Mouse (Mus musculus) MEL (cell line): ENCODE results near the gene Rab44. TPM values are rescaled to one million over a fixed set of nuclear protein-coding genes. Genes with fewer than 3 reads are reported as not detected.
A peak's percentile ranks its signal among the peaks of the same experiment; 100 is the strongest.

Source experiments
- DNase-seq: peaks from one replicate; pipeline ENCODE4 v3.0.0; 2011; ENCODE audit warnings: low read depth, low spot score
- H3K27ac ChIP-seq: 2 replicates; pipeline ENCODE4 v1.5.1; 2012; ENCODE audit warnings: low read depth, mild to moderate bottlenecking, control low read depth, low read length, moderate library complexity; ENCODE audit not compliant: control insufficient read depth
- H3K27me3 ChIP-seq, 2 experiments: fragments of 150-350 bp in 1 of 2; sonication (generic) in 1 of 2; 2 replicates each; pipeline ENCODE4 v1.6.1; 2012; ENCODE audit warnings: low read length in 2 of 2, mild to moderate bottlenecking in 2 of 2, improper control_type of control experiment in 1 of 2, moderate library complexity in 1 of 2; ENCODE audit not compliant: insufficient read depth in 2 of 2, control insufficient read depth in 1 of 2
- H3K36me3 ChIP-seq, 2 experiments: 2 replicates each; pipeline ENCODE4 v1.6.1; 2012 to 2014; ENCODE audit warnings: low read length in 2 of 2, improper control_type of control experiment in 1 of 2, inconsistent platforms in 1 of 2, mild to moderate bottlenecking in 1 of 2; ENCODE audit not compliant: insufficient read depth in 2 of 2, control insufficient read depth in 1 of 2
- H3K4me1 ChIP-seq, 2 experiments: fragments of 150-350 bp in 1 of 2; sonication (generic) in 1 of 2; 2 replicates each; pipeline ENCODE4 v1.6.1; 2012; ENCODE audit warnings: low read length in 2 of 2, improper control_type of control experiment in 1 of 2, mild to moderate bottlenecking in 1 of 2; ENCODE audit not compliant: insufficient read depth in 2 of 2, control insufficient read depth in 1 of 2
- H3K4me3 ChIP-seq, 2 experiments: fragments of 150-350 bp in 1 of 2; sonication (generic) in 1 of 2; 2 replicates each; pipeline ENCODE4 v1.5.1; 2012; ENCODE audit warnings: low read depth in 2 of 2, low read length in 2 of 2, mild to moderate bottlenecking in 2 of 2, moderate library complexity in 2 of 2, control low read depth in 1 of 2, improper control_type of control experiment in 1 of 2; ENCODE audit not compliant: control insufficient read depth in 1 of 2, insufficient read depth in 1 of 2
- H3K79me2 ChIP-seq: 2 replicates; pipeline ENCODE4 v1.6.1; 2012; ENCODE audit warnings: mild to moderate bottlenecking, low read length, moderate library complexity; ENCODE audit not compliant: control insufficient read depth, poor library complexity, insufficient read depth
- H3K9ac ChIP-seq: 2 replicates; pipeline ENCODE4 v1.6.1; 2012; ENCODE audit warnings: low read depth, mild to moderate bottlenecking, control low read depth, low read length, moderate library complexity; ENCODE audit not compliant: control insufficient read depth, poor library complexity, severe bottlenecking
- H3K9me3 ChIP-seq: fragments of 150-350 bp; sonication (generic); replicated peaks from 2 replicates; pipeline ENCODE4 v1.6.1; 2012; ENCODE audit warnings: mild to moderate bottlenecking, low read length, improper control_type of control experiment, moderate library complexity; ENCODE audit not compliant: insufficient read depth
- BHLHE40 ChIP-seq: IDR thresholded peaks from 2 replicates; pipeline ENCODE4 v1.6.1; 2012; ENCODE audit warnings: low read depth, mild to moderate bottlenecking, inconsistent platforms, low read length, improper control_type of control experiment, borderline replicate concordance
- CHD1 ChIP-seq: IDR thresholded peaks from 2 replicates; pipeline ENCODE4 v1.6.1; 2012; ENCODE audit warnings: low read depth, mild to moderate bottlenecking, inconsistent platforms, low read length, improper control_type of control experiment
- CHD2 ChIP-seq: IDR thresholded peaks from 2 replicates; pipeline ENCODE4 v1.6.1; 2011; ENCODE audit warnings: low read length, improper control_type of control experiment
- CTCF ChIP-seq, 3 experiments: IDR thresholded peaks in 2 of 3; conservative IDR thresholded peaks in 1 of 3; 2 replicates each; pipeline ENCODE4 v1.5.1; 2011 to 2012; ENCODE audit warnings: low read length in 3 of 3, low read depth in 2 of 3, mild to moderate bottlenecking in 2 of 3, improper control_type of control experiment in 1 of 3, inconsistent platforms in 1 of 3, mixed read lengths in 1 of 3, moderate library complexity in 1 of 3; ENCODE audit not compliant: control insufficient read depth in 1 of 3, insufficient read depth in 1 of 3, poor library complexity in 1 of 3, severe bottlenecking in 1 of 3
- E2F4 ChIP-seq: IDR thresholded peaks from 2 replicates; pipeline ENCODE4 v1.6.1; 2011; ENCODE audit warnings: low read depth, low read length, improper control_type of control experiment, borderline replicate concordance
- ELF1 ChIP-seq: IDR thresholded peaks from 2 replicates; pipeline ENCODE4 v1.6.1; 2014; ENCODE audit warnings: low read depth, mild to moderate bottlenecking, inconsistent platforms, low read length, improper control_type of control experiment, moderate library complexity
- EP300 ChIP-seq, 2 experiments: IDR thresholded peaks; 2 replicates each; pipeline ENCODE4 v1.6.1; 2011; ENCODE audit warnings: improper control_type of control experiment in 2 of 2, low read length in 2 of 2, low read depth in 1 of 2, mild to moderate bottlenecking in 1 of 2
- ETS1 ChIP-seq: IDR thresholded peaks from 2 replicates; pipeline ENCODE4 v1.6.1; 2012; ENCODE audit warnings: low read depth, mild to moderate bottlenecking, inconsistent platforms, low read length, improper control_type of control experiment, moderate library complexity
- GABPA ChIP-seq: IDR thresholded peaks from 2 replicates; pipeline ENCODE4 v1.6.1; 2012; ENCODE audit warnings: low read depth, mild to moderate bottlenecking, inconsistent platforms, low read length, improper control_type of control experiment, moderate library complexity
- GATA1 ChIP-seq: IDR thresholded peaks from 2 replicates; pipeline ENCODE4 v1.6.1; 2011; ENCODE audit warnings: low read depth, low read length, improper control_type of control experiment
- HCFC1 ChIP-seq: IDR thresholded peaks from 2 replicates; pipeline ENCODE4 v1.6.1; 2012; ENCODE audit warnings: low read depth, mild to moderate bottlenecking, inconsistent platforms, low read length, improper control_type of control experiment, moderate library complexity
- JUND ChIP-seq: IDR thresholded peaks from 2 replicates; pipeline ENCODE4 v1.6.1; 2011; ENCODE audit warnings: low read depth, mild to moderate bottlenecking, improper control_type of control experiment, low read length
- KAT2A ChIP-seq: conservative IDR thresholded peaks from 2 replicates; pipeline ENCODE4 v1.6.1; 2012; ENCODE audit warnings: low read depth, low read length, improper control_type of control experiment, inconsistent platforms
- MAFK ChIP-seq: IDR thresholded peaks from 2 replicates; pipeline ENCODE4 v1.6.1; 2011; ENCODE audit warnings: low read depth, mild to moderate bottlenecking, low read length, improper control_type of control experiment, borderline replicate concordance
- MAX ChIP-seq: IDR thresholded peaks from 2 replicates; pipeline ENCODE4 v1.6.1; 2011; ENCODE audit warnings: low read length, improper control_type of control experiment
- MAZ ChIP-seq: IDR thresholded peaks from 2 replicates; pipeline ENCODE4 v1.6.1; 2012; ENCODE audit warnings: low read depth, mild to moderate bottlenecking, inconsistent platforms, low read length, improper control_type of control experiment
- MEF2A ChIP-seq: IDR thresholded peaks from 2 replicates; pipeline ENCODE4 v1.6.1; 2014; ENCODE audit warnings: low read depth, mild to moderate bottlenecking, inconsistent platforms, low read length, improper control_type of control experiment; ENCODE audit not compliant: poor library complexity, insufficient replicate concordance, severe bottlenecking; ENCODE audit errors: extremely low read depth
- MXI1 ChIP-seq: IDR thresholded peaks from 2 replicates; pipeline ENCODE4 v1.6.1; 2011; ENCODE audit warnings: mild to moderate bottlenecking, low read depth, low read length, improper control_type of control experiment
- MYB ChIP-seq: IDR thresholded peaks from 2 replicates; pipeline ENCODE4 v1.6.1; 2011; ENCODE audit warnings: mild to moderate bottlenecking, low read depth, low read length, improper control_type of control experiment
- MYC ChIP-seq: IDR thresholded peaks from 2 replicates; pipeline ENCODE4 v1.6.1; 2011; ENCODE audit warnings: low read depth, mild to moderate bottlenecking, low read length, improper control_type of control experiment, moderate library complexity
- NELFE ChIP-seq: IDR thresholded peaks from 2 replicates; pipeline ENCODE4 v1.6.1; 2011; ENCODE audit warnings: low read depth, low read length, improper control_type of control experiment
- NRF1 ChIP-seq: IDR thresholded peaks from 2 replicates; pipeline ENCODE4 v1.6.1; 2014; ENCODE audit warnings: low read depth, mild to moderate bottlenecking, inconsistent platforms, low read length, improper control_type of control experiment, moderate library complexity; ENCODE audit not compliant: poor library complexity, insufficient read depth, severe bottlenecking
- POLR2A ChIP-seq, 2 experiments: IDR thresholded peaks; 2 replicates each; pipeline ENCODE4 v1.6.1; 2011 to 2012; ENCODE audit warnings: low read length in 2 of 2, mild to moderate bottlenecking in 2 of 2, control low read depth in 1 of 2, improper control_type of control experiment in 1 of 2, low read depth in 1 of 2, moderate library complexity in 1 of 2; ENCODE audit not compliant: control insufficient read depth in 1 of 2, insufficient read depth in 1 of 2, poor library complexity in 1 of 2
- POLR2AphosphoS2 ChIP-seq: IDR thresholded peaks from 2 replicates; pipeline ENCODE4 v1.6.1; 2011; ENCODE audit warnings: low read length, improper control_type of control experiment
- POLR2AphosphoS5 ChIP-seq: IDR thresholded peaks from 2 replicates; pipeline ENCODE4 v1.6.1; 2012; ENCODE audit warnings: low read depth, borderline replicate concordance, mild to moderate bottlenecking, inconsistent platforms, low read length, moderate library complexity, mixed read lengths
- RAD21 ChIP-seq: IDR thresholded peaks from 2 replicates; pipeline ENCODE4 v1.6.1; 2011; ENCODE audit warnings: mild to moderate bottlenecking, low read depth, low read length, improper control_type of control experiment
- RCOR1 ChIP-seq: IDR thresholded peaks from 2 replicates; pipeline ENCODE4 v1.6.1; 2012; ENCODE audit warnings: low read depth, mild to moderate bottlenecking, inconsistent platforms, low read length, improper control_type of control experiment
- SIN3A ChIP-seq: IDR thresholded peaks from 2 replicates; pipeline ENCODE4 v1.6.1; 2012; ENCODE audit warnings: low read length, improper control_type of control experiment, inconsistent platforms
- SMC3 ChIP-seq: IDR thresholded peaks from 2 replicates; pipeline ENCODE4 v1.6.1; 2011; ENCODE audit warnings: low read depth, low read length, improper control_type of control experiment
- TAL1 ChIP-seq: IDR thresholded peaks from 2 replicates; pipeline ENCODE4 v1.6.1; 2012; ENCODE audit warnings: mild to moderate bottlenecking, inconsistent platforms, low read length, moderate library complexity, mixed read lengths
- TBP ChIP-seq: IDR thresholded peaks from 2 replicates; pipeline ENCODE4 v1.8.0; 2011; ENCODE audit warnings: low read depth, low read length, improper control_type of control experiment
- TCF12 ChIP-seq: IDR thresholded peaks from 2 replicates; pipeline ENCODE4 v1.6.1; 2014; ENCODE audit warnings: low read depth, mild to moderate bottlenecking, inconsistent platforms, low read length, improper control_type of control experiment, moderate library complexity
- UBTF ChIP-seq: IDR thresholded peaks from 2 replicates; pipeline ENCODE4 v1.6.1; 2012; ENCODE audit warnings: low read depth, mild to moderate bottlenecking, inconsistent platforms, low read length, improper control_type of control experiment, moderate library complexity, borderline replicate concordance; ENCODE audit not compliant: insufficient read depth
- USF1 ChIP-seq: IDR thresholded peaks from 2 replicates; pipeline ENCODE4 v1.6.1; 2014; ENCODE audit warnings: low read depth, mild to moderate bottlenecking, inconsistent platforms, low read length, improper control_type of control experiment, moderate library complexity
- ZC3H11A ChIP-seq: IDR thresholded peaks from 2 replicates; pipeline ENCODE4 v1.6.1; 2012; ENCODE audit warnings: low read depth, mild to moderate bottlenecking, inconsistent platforms, low read length, improper control_type of control experiment
- ZKSCAN1 ChIP-seq: IDR thresholded peaks from 2 replicates; pipeline ENCODE4 v1.6.1; 2012; ENCODE audit warnings: low read depth, mild to moderate bottlenecking, inconsistent platforms, low read length, improper control_type of control experiment, moderate library complexity
- ZMIZ1 ChIP-seq: IDR thresholded peaks from 2 replicates; pipeline ENCODE4 v1.6.1; 2012; ENCODE audit warnings: low read depth, mild to moderate bottlenecking, inconsistent platforms, low read length, improper control_type of control experiment, moderate library complexity
- ZNF384 ChIP-seq: IDR thresholded peaks from 2 replicates; pipeline ENCODE4 v1.6.1; 2012; ENCODE audit warnings: low read depth, mild to moderate bottlenecking, inconsistent platforms, low read length, improper control_type of control experiment
- polyA plus RNA-seq, 2 experiments: library from polyadenylated mRNA; stranded (reverse) in 1 of 2; unstranded in 1 of 2; fragments of >175 nt in 1 of 2; fragments of >200 nt in 1 of 2; gene quantifications; 2 replicates each; pipeline versions ENCODE4 v1.2.1 to v1.2.4; 2012; ENCODE audit warnings: low replicate concordance in 2 of 2, low read depth in 1 of 2; ENCODE audit not compliant: insufficient read length in 2 of 2, insufficient read depth in 1 of 2, missing spikeins in 1 of 2
- total RNA-seq: library from RNA; depleted of rRNA; stranded (reverse); fragments of 300-350 nt; gene quantifications from 2 replicates; pipeline ENCODE4 v1.2.3, GENCODE M21; 2012

Gene Rab44
- total and polyA plus RNA-seq, 3 experiments = 7.0 to 9.5 TPM; not detected in 1

GRCm38 (mm10) chr17:29074085-29074484 is 39.9 kb upstream of the Rab44 start:
- H3K4me3 ChIP-seq = no peak overlapping the region
- peaks cover 0 to 5% of the 10 kb centered on the region in 2 experiments; a peak in 2 of 4 replicates for H3K36me3 ChIP-seq
- no peak overlapping the region for H3K27ac ChIP-seq
- H3K27me3 ChIP-seq = no peaks in the 10 kb centered on the region
- no peaks in the 10 kb centered on the region; the same call in 1 of the 2 replicates for H3K79me2 ChIP-seq
- peak; percentile 48 for DNase-seq
- H3K9me3 ChIP-seq = no peaks in the 10 kb centered on the region
- no peak overlapping the region for H3K9ac ChIP-seq
- peaks cover 3 to 9% of the 10 kb centered on the region in 2 experiments; a peak in 3 of 4 replicates for H3K4me1 ChIP-seq
- TF ChIP-seq EP300 (IDR thresholded peaks at IDR 0.05; ENCODE audit: low read depth in 1 of 2, low read length in 2 of 2) (no peak), ELF1 (no peak), SIN3A (no peak), POLR2AphosphoS5 (no peak), CHD1 (no peak), MYC (no peak), USF1 (no peak), KAT2A (no peak), TBP (no peak), MYB (no peak), JUND (no peak), ZNF384 (no peak), CTCF (IDR thresholded peaks at IDR 0.05 in 2 of 3, conservative IDR thresholded peaks at IDR 0.05 in 1 of 3; ENCODE audit: control insufficient read depth in 1 of 3, insufficient read depth in 1 of 3, low read depth in 2 of 3, low read length in 3 of 3, poor library complexity in 1 of 3, severe bottlenecking in 1 of 3) (no peak), HCFC1 (no peak), ETS1 (peak; percentile 88), MAX (no peak), MXI1 (no peak), GATA1 (peak; percentile 41; the same call in 1 of the 2 replicates), CHD2 (no peak), NELFE (no peak), ZC3H11A (no peak), MEF2A (no peak), TAL1 (no peak), E2F4 (no peak), NRF1 (peak; percentile 29; the same call in 1 of the 2 replicates), GABPA (no peak), ZMIZ1 (no peak), MAFK (no peak), RAD21 (no peak), ZKSCAN1 (no peak), MAZ (no peak), TCF12 (0 out of 2 replicates have a peak, but pooled peaks have one; percentile 38), POLR2A (IDR thresholded peaks at IDR 0.05; ENCODE audit: control insufficient read depth in 1 of 2, insufficient read depth in 1 of 2, low read depth in 1 of 2, low read length in 2 of 2, poor library complexity in 1 of 2) (no peak), SMC3 (no peak), POLR2AphosphoS2 (no peak), UBTF (no peak), RCOR1 (0 out of 2 replicates have a peak, but pooled peaks have one; percentile 45), BHLHE40 (no peak)
